Mouse (Mus musculus) thymus, adult 18-20 months (tissue): ENCODE results near the gene Hint1.

Source experiments
- DNase-seq, 2 experiments: peaks; one replicate each; pipeline ENCODE4 v3.0.0; 2022; ENCODE audit warnings: mixed read lengths in 2 of 2

The Hint1 gene

GRCm38 (mm10) chr11:54861471-54862420 is 4.4 kb upstream of the Hint1 start:
- no peak for DNase-seq

GRCm38 (mm10) chr11:54862621-54863520 is 3.3 kb upstream of the Hint1 start:
- DNase-seq = no peak

GRCm38 (mm10) chr11:54865330-54866085 is 675 bp upstream of the Hint1 start:
- DNase-seq = no peak

- DNase-seq = no peak
These were observed 834 bp downstream of the Hint1 start for GRCm38 (mm10) chr11:54867049-54867385.

- DNase-seq = no peak
These were observed 1.8 kb downstream of the Hint1 start for GRCm38 (mm10) chr11:54867903-54868434.

- no peak for DNase-seq
These were observed 2.3 kb downstream of the Hint1 start for GRCm38 (mm10) chr11:54868445-54868844.

GRCm38 (mm10) chr11:54869318-54869717 is 3.1 kb downstream of the Hint1 start:
- DNase-seq = no peak

- DNase-seq = no peak
These were observed 5.8 kb downstream of the Hint1 start for GRCm38 (mm10) chr11:54871831-54872537.

- no peak for DNase-seq
These were observed 9.8 kb downstream of the Hint1 start for GRCm38 (mm10) chr11:54876031-54876430.

GRCm38 (mm10) chr11:54878893-54879292 is 12.7 kb downstream of the Hint1 start:
- no peak for DNase-seq

- no peak for DNase-seq
These were observed 13.3 kb downstream of the Hint1 start for GRCm38 (mm10) chr11:54879434-54879833.

- DNase-seq = no peak
These were observed 13.7 kb downstream of the Hint1 start for GRCm38 (mm10) chr11:54879922-54880321.

- no peak for DNase-seq
These were observed 14.9 kb downstream of the Hint1 start for GRCm38 (mm10) chr11:54881051-54881474.

- no peak for DNase-seq
These were observed 16.5 kb downstream of the Hint1 start for GRCm38 (mm10) chr11:54882671-54883070.

GRCm38 (mm10) chr11:54884197-54884828 is 18.1 kb downstream of the Hint1 start:
- no peak for DNase-seq

- DNase-seq = peak in 1 of 2 experiments; percentile 21
These were observed 18.8 kb downstream of the Hint1 start for GRCm38 (mm10) chr11:54884937-54885336.

GRCm38 (mm10) chr11:54885406-54885805 is 19.2 kb downstream of the Hint1 start:
- no peak for DNase-seq

GRCm38 (mm10) chr11:54887927-54888326 is 21.7 kb downstream of the Hint1 start:
- DNase-seq = no peak

- no peak for DNase-seq
These were observed 25.2 kb downstream of the Hint1 start for GRCm38 (mm10) chr11:54891341-54891740.

GRCm38 (mm10) chr11:54892091-54892490 is 25.9 kb downstream of the Hint1 start:
- DNase-seq = no peak

- DNase-seq = no peak
These were observed 28.4 kb downstream of the Hint1 start for GRCm38 (mm10) chr11:54894589-54894988.
